Mouse (Mus musculus) bone marrow macrophage, adult 2 months (primary cell): ENCODE results near the gene Kcnip1.
A peak's percentile ranks its signal among the peaks of the same experiment; 100 is the strongest.

Source experiments
- CTCF ChIP-seq: IDR thresholded peaks from 2 replicates; pipeline ENCODE4 v1.5.1; 2012; ENCODE audit warnings: low read depth, mild to moderate bottlenecking, low read length, moderate library complexity
- POLR2A ChIP-seq: IDR thresholded peaks from 2 replicates; pipeline ENCODE4 v1.6.1; 2012; ENCODE audit warnings: mild to moderate bottlenecking, low read depth, low read length, borderline replicate concordance

DNA sequence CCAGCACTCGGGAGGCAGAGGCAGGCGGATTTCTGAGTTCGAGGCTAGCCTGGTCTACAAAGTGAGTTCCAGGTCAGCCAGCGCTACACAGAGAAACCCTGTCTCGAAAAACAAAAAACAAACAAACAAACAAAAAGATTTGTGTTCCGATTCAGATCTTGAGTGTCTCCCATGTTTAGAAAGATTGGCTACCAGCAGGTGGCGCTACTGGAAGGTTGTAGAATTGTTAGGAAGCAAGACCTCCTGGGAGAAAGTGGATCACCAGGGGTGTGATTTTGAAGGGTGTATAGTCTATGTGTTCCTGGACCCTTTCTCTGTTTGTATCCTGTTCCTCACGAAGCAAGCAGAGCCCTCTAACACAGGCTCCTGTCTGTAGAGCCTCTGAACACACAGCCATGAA is 34.2 kb downstream of the Kcnip1 start:
- no peak for TF ChIP-seq POLR2A
- TF ChIP-seq CTCF = 0 out of 2 replicates have a peak, but pooled peaks have one; percentile 25
